Mouse (Mus musculus) ES-E14 (cell line): Measurements from ENCODE around the gene Saxo1.

Experiments used
- MAFK ChIP-seq: IDR thresholded peaks from 2 replicates; pipeline ENCODE4 v1.6.1; 2014; ENCODE audit warnings: mild to moderate bottlenecking, low read depth, low read length, inconsistent platforms; ENCODE audit not compliant: insufficient read depth
- ZC3H11A ChIP-seq: IDR thresholded peaks from 2 replicates; pipeline ENCODE4 v1.6.1; 2012; ENCODE audit warnings: low read depth, mild to moderate bottlenecking, inconsistent platforms, low read length, borderline replicate concordance

- TF ChIP-seq MAFK (no peak), ZC3H11A (no peak)
Measured at GRCm38 (mm10) chr4:86464808-86465207, 93.3 kb downstream of the Saxo1 start.
